Mouse (Mus musculus): ENCODE data around the gene Gm8720. TPM values are rescaled to one million over a fixed set of nuclear protein-coding genes. Genes with fewer than 3 reads are reported as not detected.
"Not testable (repeated sequence)": the region's sequence is repeated elsewhere in the genome, so short reads cannot be mapped to it uniquely, and the experiment has no call there.

Gm8720 gene
- not detected for total RNA-seq (2021)
- long read RNA-seq: 0 reads

GRCm38 (mm10) chr7:23067356-23067755 is at the start of gene Gm8720:
Gm8720 (minus strand) TSS chr7:23067456.
- DNase-seq (ENCODE audit: low spot score in 2 of 2): not testable (repeated sequence)

GRCm38 (mm10) chr7:23055240-23055639 is 12.0 kb downstream of the Gm8720 start, which contains the start of gene Vmn1r163:
Vmn1r163 (plus strand) TSS chr7:23055540.
- DNase-seq (ENCODE audit: low spot score in 2 of 2): not testable (repeated sequence)

GRCm38 (mm10) chr7:23019823-23020222 is 47.4 kb downstream of the Gm8720 start, which contains the start of gene Gm4216:
Gm4216 (minus strand) TSS chr7:23019923.
- DNase-seq (ENCODE audit: low spot score in 2 of 2): not testable (repeated sequence)

Other genes starting within 250 kb of the Gm8720 start
- not detected for gene Vmn1r159, start 223.9 kb downstream of the Gm8720 start, total RNA-seq (2021)
- not detected for gene Vmn1r160, start 196.2 kb downstream of the Gm8720 start, total RNA-seq (2021)
- gene Gm4214, start 82.8 kb downstream of the Gm8720 start, total RNA-seq (2021): not detected
- not detected for gene Gm4216, start 47.5 kb downstream of the Gm8720 start, total RNA-seq (2021)
- gene Vmn1r163, start 11.9 kb downstream of the Gm8720 start, total RNA-seq (2021): not detected
- not detected for gene Gm10662, start 77.0 kb upstream of the Gm8720 start, total RNA-seq (2021)
- not detected for gene Vmn1r165, start 149.9 kb upstream of the Gm8720 start, total RNA-seq (2021)
- gene Vmn1r166, start 184.2 kb upstream of the Gm8720 start, total RNA-seq (2021): not detected
- gene Gm6902, start 211.4 kb upstream of the Gm8720 start, total RNA-seq (2021): not detected
- not detected for gene Nlrp4e, start 233.7 kb upstream of the Gm8720 start, total RNA-seq (2021)

Data from layer of hippocampus, postnatal 10 days (tissue).